Mouse (Mus musculus) neural tube, embryonic 12.5 days (tissue): ENCODE results near the gene Mdn1. TPM values are rescaled to one million over a fixed set of nuclear protein-coding genes. Genes with fewer than 3 reads are reported as not detected.

Source experiments
- ATAC-seq: fragments of 200-750 bp; cut with Nextera tagmentation; 2 replicates; pipeline ENCODE4 v1.8.0; 2017; ENCODE audit warnings: low read depth, mild to moderate bottlenecking, moderate TSS enrichment, moderate library complexity; ENCODE audit not compliant: low FRiP score
- H3K27ac ChIP-seq: fragments of 300-500 bp; sonication (generic); 2 replicates; pipeline ENCODE4 v1.5.1; 2016
- H3K27me3 ChIP-seq: fragments of 300-500 bp; sonication (generic); replicated peaks from 2 replicates; pipeline ENCODE4 v1.6.1; 2016; ENCODE audit warnings: mild to moderate bottlenecking
- H3K36me3 ChIP-seq: fragments of 300-500 bp; sonication (generic); 2 replicates; pipeline ENCODE4 v1.6.1; 2016; ENCODE audit warnings: mild to moderate bottlenecking
- H3K4me1 ChIP-seq: fragments of 300-500 bp; sonication (generic); 2 replicates; pipeline ENCODE4 v1.6.1; 2016
- H3K4me2 ChIP-seq: fragments of 300-500 bp; sonication (generic); replicated peaks from 2 replicates; pipeline ENCODE4 v1.6.1; 2016; ENCODE audit warnings: mild to moderate bottlenecking
- H3K4me3 ChIP-seq: fragments of 300-500 bp; sonication (generic); 2 replicates; pipeline ENCODE4 v1.5.1; 2016
- H3K9ac ChIP-seq: fragments of 300-500 bp; sonication (generic); 2 replicates; pipeline ENCODE4 v1.6.1; 2016; ENCODE audit warnings: mild to moderate bottlenecking
- H3K9me3 ChIP-seq: fragments of 300-500 bp; sonication (generic); 2 replicates; pipeline ENCODE4 v1.6.1; 2016; ENCODE audit warnings: mild to moderate bottlenecking
- WGBS: fragments of 180-500 bp; shearing (Covaris S2); methylation state at CpG from one replicate; pipeline ENCODE4 v1.1.7; 2016; 5-methylcytosine and 5-hydroxymethylcytosine counted together
- polyA plus RNA-seq: library from polyadenylated mRNA; unstranded; fragments of >200 nt; fragmentation: Nextera tagmentation; extraction: Ambion mirVana; gene quantifications from 2 replicates; pipeline ENCODE4 v1.2.1, GENCODE M21; 2016

Mdn1 gene
- polyA plus RNA-seq, result 15.1 and 15.6 TPM in 2 replicates

- Histone ChIP-seq H3K27me3 (no peaks in the 10 kb centered on the region), H3K27ac (no peak within 1 kb of the TSS), H3K4me2 (peak within 1 kb of the TSS; percentile 82), H3K36me3 (0 out of 2 replicates have a peak, but pooled peaks cover 4% of the 10 kb centered on the region), H3K4me1 (peaks cover 8% of the 10 kb centered on the region; the same call in 1 of the 2 replicates), H3K9me3 (no peaks in the 10 kb centered on the region), H3K9ac (peak within 1 kb of the TSS; percentile 71), H3K4me3 (peak within 1 kb of the TSS; percentile 94)
- WGBS, result under 1% methylated on average over 68 of the region's 68 CpGs
- peak; percentile 94 for ATAC-seq
Measured at GRCm38 (mm10) chr4:32656918-32657662, at the start of gene Mdn1. Gene Mdn1, plus strand, starts transcription at chr4:32657119.

DNA sequence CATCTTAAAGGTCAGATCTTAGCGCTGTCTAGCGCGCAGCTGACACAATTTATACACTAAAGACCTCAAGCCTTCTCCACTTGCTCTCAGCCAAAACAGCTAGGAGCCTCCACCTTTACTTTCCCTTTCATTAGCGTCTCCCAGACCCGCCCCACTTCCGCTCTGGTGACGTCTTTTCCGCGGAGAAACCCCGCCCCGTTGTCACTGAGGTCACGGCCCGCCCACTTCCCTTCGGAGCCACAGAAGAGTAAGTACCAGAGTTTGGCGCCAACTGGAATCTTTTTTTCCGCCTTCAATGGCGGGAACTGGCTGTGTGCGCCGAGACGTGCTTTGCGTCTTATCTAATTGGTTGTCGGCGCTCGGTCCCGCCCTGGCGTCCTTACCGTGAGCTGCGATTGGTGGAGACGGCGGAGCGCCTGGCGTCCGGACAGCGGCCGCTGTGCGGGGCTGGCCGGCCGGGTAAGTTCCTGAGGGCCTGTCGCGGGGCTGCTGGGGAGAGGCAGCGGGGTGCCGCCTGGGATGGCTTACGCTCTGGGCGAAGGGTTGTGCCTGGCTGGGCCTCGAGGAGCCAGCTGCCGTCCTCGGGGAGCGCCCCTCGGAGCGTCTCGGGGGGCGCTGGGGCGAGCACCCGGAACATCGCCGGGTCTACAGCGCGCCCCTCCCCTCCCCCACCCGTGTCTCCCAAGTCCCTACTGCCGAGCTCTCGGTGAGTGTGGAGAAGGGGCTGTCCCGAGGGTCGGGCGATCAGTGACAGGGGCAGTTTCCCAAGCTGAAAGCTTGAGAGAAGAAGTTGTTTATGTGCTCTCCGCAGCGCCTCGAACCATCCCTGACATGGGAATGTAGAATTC lies 41.7 kb upstream of the Mdn1 start, which contains the start of gene Casp8ap2:
Gene Casp8ap2, plus strand, starts transcription at position 418 of the 848 bp plus-strand sequence.
- H3K27me3 ChIP-seq, result no peaks in the 10 kb centered on the region
- H3K4me2 ChIP-seq, result peak within 1 kb of the TSS; percentile 78
- under 1% methylated on average over 67 of the region's 67 CpGs for WGBS
- peaks cover 14% of the 10 kb centered on the region; the same call in 1 of the 2 replicates for H3K4me1 ChIP-seq
- no peaks in the 10 kb centered on the region for H3K36me3 ChIP-seq
- ATAC-seq, result peak; percentile 99
- H3K4me3 ChIP-seq, result peak within 1 kb of the TSS; percentile 95
- peak within 1 kb of the TSS; percentile 27; the same call in 1 of the 2 replicates for H3K27ac ChIP-seq
- H3K9me3 ChIP-seq, result no peaks in the 10 kb centered on the region
- H3K9ac ChIP-seq, result peak within 1 kb of the TSS; percentile 84

DNA sequence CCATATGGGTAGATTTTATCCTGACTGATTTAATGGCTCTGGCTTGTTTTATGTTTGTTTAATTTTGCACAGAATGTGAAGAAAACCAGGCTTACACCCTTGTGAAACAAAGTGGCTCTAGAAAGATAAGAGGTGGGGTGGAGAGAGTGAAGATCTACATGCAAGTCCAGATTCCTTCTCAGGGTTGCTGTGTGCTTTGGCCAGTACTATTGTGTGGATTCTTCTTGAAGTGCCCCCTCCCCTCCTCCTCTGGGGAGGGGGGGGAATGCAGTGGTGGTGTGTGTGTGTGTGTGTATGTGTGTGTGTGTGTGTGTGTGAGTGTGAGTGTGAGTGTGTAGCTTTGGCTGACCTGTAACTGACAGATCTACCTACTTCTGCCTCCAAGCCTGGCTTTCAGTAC lies 35.3 kb upstream of the Mdn1 start:
- ATAC-seq, result no peak
- H3K4me2 ChIP-seq, result no peak overlapping the region
- peaks cover 4% of the 10 kb centered on the region; the same call in 1 of the 2 replicates for H3K4me1 ChIP-seq
- H3K9ac ChIP-seq, result no peak overlapping the region
- peaks cover 11% of the 10 kb centered on the region; the same call in 1 of the 2 replicates for H3K36me3 ChIP-seq
- H3K4me3 ChIP-seq, result no peak overlapping the region
- no peaks in the 10 kb centered on the region for H3K27me3 ChIP-seq
- no peak overlapping the region for H3K27ac ChIP-seq
- no peaks in the 10 kb centered on the region for H3K9me3 ChIP-seq

- WGBS, result 88% methylated on average over 5 of the region's 5 CpGs
- H3K36me3 ChIP-seq, result peaks cover 17% of the 10 kb centered on the region
- no peaks in the 10 kb centered on the region for H3K9me3 ChIP-seq
- H3K4me3 ChIP-seq, result no peak overlapping the region
- no peak overlapping the region for H3K9ac ChIP-seq
- no peaks in the 10 kb centered on the region for H3K27me3 ChIP-seq
- no peaks in the 10 kb centered on the region for H3K4me1 ChIP-seq
- H3K4me2 ChIP-seq, result no peak overlapping the region
- H3K27ac ChIP-seq, result no peak overlapping the region
- ATAC-seq, result no peak
Measured at GRCm38 (mm10) chr4:32651669-32652068, 5.2 kb upstream of the Mdn1 start.

- Histone ChIP-seq H3K4me1 (peaks cover 8% of the 10 kb centered on the region; the same call in 1 of the 2 replicates), H3K27me3 (no peaks in the 10 kb centered on the region), H3K4me2 (peak overlapping the region; percentile 82), H3K9ac (0 out of 2 replicates have a peak overlapping the region, but pooled peaks have one; percentile 41), H3K9me3 (no peaks in the 10 kb centered on the region), H3K27ac (no peak overlapping the region), H3K4me3 (peak overlapping the region; percentile 94), H3K36me3 (peaks cover 4% of the 10 kb centered on the region; the same call in 1 of the 2 replicates)
- peak; percentile 53 for ATAC-seq
- 51% methylated on average over 11 of the region's 11 CpGs for WGBS
Measured at GRCm38 (mm10) chr4:32656146-32656904, 594 bp upstream of the Mdn1 start.

DNA sequence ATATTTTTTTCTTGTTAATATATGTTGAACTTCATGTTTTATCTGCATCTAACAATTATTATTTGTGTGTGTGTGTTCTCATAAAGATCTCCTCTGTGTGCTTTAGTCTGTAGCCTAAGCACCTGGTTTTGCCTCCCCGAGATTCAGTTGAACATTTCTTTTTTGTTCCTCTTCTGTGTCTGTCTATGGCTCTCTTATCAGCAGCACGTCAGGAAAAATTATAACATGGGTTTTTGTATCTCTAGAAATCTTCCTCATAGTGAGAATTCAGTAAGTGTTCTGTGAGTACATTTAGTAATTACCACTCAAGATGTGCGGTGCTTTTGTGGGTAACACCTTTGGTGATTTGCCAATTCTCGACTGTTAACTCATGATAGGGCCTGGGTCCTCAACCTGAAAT lies 8.9 kb downstream of the Mdn1 start:
- no peaks in the 10 kb centered on the region for H3K27me3 ChIP-seq
- ATAC-seq, result no peak
- H3K4me3 ChIP-seq, result no peak overlapping the region
- H3K4me2 ChIP-seq, result no peak overlapping the region
- H3K36me3 ChIP-seq, result peaks cover 57% of the 10 kb centered on the region
- 89% methylated on average over 4 of the region's 4 CpGs for WGBS
- H3K9ac ChIP-seq, result no peak overlapping the region
- H3K27ac ChIP-seq, result no peak overlapping the region
- H3K4me1 ChIP-seq, result no peaks in the 10 kb centered on the region
- no peaks in the 10 kb centered on the region for H3K9me3 ChIP-seq

- WGBS, result 88% methylated on average over 1 of the region's 1 CpGs
- Histone ChIP-seq H3K36me3 (peaks cover 72% of the 10 kb centered on the region), H3K4me1 (no peaks in the 10 kb centered on the region), H3K27ac (no peak overlapping the region), H3K9me3 (no peaks in the 10 kb centered on the region), H3K9ac (no peak overlapping the region), H3K4me3 (no peak overlapping the region), H3K27me3 (no peaks in the 10 kb centered on the region), H3K4me2 (no peak overlapping the region)
- no peak for ATAC-seq
Measured at GRCm38 (mm10) chr4:32668291-32668690, 11.4 kb downstream of the Mdn1 start.

GRCm38 (mm10) chr4:32669825-32670224 lies 12.9 kb downstream of the Mdn1 start:
- Histone ChIP-seq H3K27me3 (no peaks in the 10 kb centered on the region), H3K9ac (no peak overlapping the region), H3K4me2 (no peak overlapping the region), H3K36me3 (peaks cover 73% of the 10 kb centered on the region), H3K9me3 (no peaks in the 10 kb centered on the region), H3K4me3 (no peak overlapping the region), H3K4me1 (no peaks in the 10 kb centered on the region), H3K27ac (no peak overlapping the region)
- no peak for ATAC-seq
- 95% methylated on average over 2 of the region's 2 CpGs for WGBS

- H3K4me3 ChIP-seq, result no peak overlapping the region
- H3K36me3 ChIP-seq, result peaks cover 71% of the 10 kb centered on the region
- no peaks in the 10 kb centered on the region for H3K9me3 ChIP-seq
- no peak for ATAC-seq
- 89% methylated on average over 2 of the region's 2 CpGs for WGBS
- H3K27me3 ChIP-seq, result no peaks in the 10 kb centered on the region
- no peak overlapping the region for H3K9ac ChIP-seq
- H3K4me2 ChIP-seq, result no peak overlapping the region
- no peak overlapping the region for H3K27ac ChIP-seq
- no peaks in the 10 kb centered on the region for H3K4me1 ChIP-seq
Measured at GRCm38 (mm10) chr4:32674025-32674424, 17.1 kb downstream of the Mdn1 start.

- Histone ChIP-seq H3K9me3 (no peaks in the 10 kb centered on the region), H3K4me2 (no peak overlapping the region), H3K36me3 (peaks cover 62% of the 10 kb centered on the region), H3K27me3 (no peaks in the 10 kb centered on the region), H3K9ac (no peak overlapping the region), H3K4me1 (no peaks in the 10 kb centered on the region), H3K4me3 (no peak overlapping the region), H3K27ac (no peak overlapping the region)
- no peak for ATAC-seq
- WGBS, result 96% methylated on average over 3 of the region's 3 CpGs
Measured at GRCm38 (mm10) chr4:32677471-32677870, 20.6 kb downstream of the Mdn1 start.

GRCm38 (mm10) chr4:32680843-32681242 lies 23.9 kb downstream of the Mdn1 start:
- H3K4me1 ChIP-seq, result no peaks in the 10 kb centered on the region
- H3K4me3 ChIP-seq, result no peak overlapping the region
- H3K4me2 ChIP-seq, result no peak overlapping the region
- H3K9me3 ChIP-seq, result no peaks in the 10 kb centered on the region
- no peaks in the 10 kb centered on the region for H3K27me3 ChIP-seq
- H3K36me3 ChIP-seq, result peaks cover 51% of the 10 kb centered on the region
- no peak for ATAC-seq
- H3K9ac ChIP-seq, result no peak overlapping the region
- WGBS, result 76% methylated on average over 3 of the region's 3 CpGs
- no peak overlapping the region for H3K27ac ChIP-seq
